Mouse (Mus musculus): ENCODE results near the gene Phpt1. TPM values are rescaled to one million over a fixed set of nuclear protein-coding genes. Genes with fewer than 3 reads are reported as not detected.

The Phpt1 gene
- polyA plus RNA-seq, 1 experiment from 2014 or later: 250 TPM

DNA sequence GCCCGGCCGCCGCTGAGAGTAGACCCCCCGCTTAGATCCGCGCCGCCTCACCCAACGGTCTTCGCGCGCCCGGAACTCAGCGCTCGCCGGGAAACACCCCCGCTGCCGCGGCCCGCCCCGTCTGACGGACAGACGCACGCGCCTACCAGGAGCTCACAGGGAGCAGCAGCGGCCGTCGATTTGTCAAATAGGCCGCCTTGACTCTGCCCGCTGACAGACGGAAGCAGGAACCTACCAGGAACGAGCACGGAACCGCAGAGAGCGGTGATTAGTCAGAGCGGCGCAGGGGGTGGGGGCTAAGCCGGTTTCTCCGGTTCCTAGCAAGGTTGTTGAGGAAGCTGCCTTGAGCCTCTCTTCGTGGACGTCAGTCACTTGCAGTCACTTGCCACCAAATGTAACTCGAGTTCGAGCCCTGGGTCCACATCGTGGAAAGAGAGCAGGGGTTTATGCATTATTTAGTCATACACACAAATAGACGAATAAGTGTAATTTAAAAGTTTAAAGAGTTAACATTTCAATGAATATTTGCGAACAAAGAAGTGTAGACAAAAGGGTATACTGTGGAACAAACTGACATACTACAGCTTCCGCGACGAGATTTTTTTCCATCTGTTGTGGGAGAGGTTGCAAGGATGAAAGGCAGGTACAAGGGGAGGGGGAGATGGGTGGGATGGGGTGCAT, 28.1 kb downstream of the Phpt1 start, which contains the start of gene Traf2:
TSS of gene Traf2 (minus strand) at position 130 of the 681 bp plus-strand sequence.
- Histone ChIP-seq H3K4me1 (ENCODE audit: control insufficient read depth in 2 of 2, insufficient read depth in 2 of 2, low read length in 2 of 2) (peaks cover 4 to 11% of the 10 kb centered on the region in 2 experiments), H3K27me3 (ENCODE audit: control insufficient read depth, insufficient read depth, low read length) (no peaks in the 10 kb centered on the region), H3K9ac (ENCODE audit: low read length) (peak within 1 kb of the TSS; percentile 87), H3K36me3 (ENCODE audit: control insufficient read depth, insufficient read depth, low read length) (peaks cover 9% of the 10 kb centered on the region; the same call in 1 of the 2 replicates), H3K4me2 (ENCODE audit: low read length) (peak within 1 kb of the TSS; percentile 79), H3K27ac (replicated peaks in 1 of 2; ENCODE audit: control insufficient read depth in 1 of 2, insufficient read depth in 1 of 2, low read depth in 2 of 2, low read length in 2 of 2) (peak within 1 kb of the TSS; percentile 20 to 79; a peak in 3 of 4 replicates), H3K4me3 (ENCODE audit: control insufficient read depth in 1 of 2, insufficient read depth in 1 of 2, low read depth in 1 of 2, low read length in 2 of 2) (peak within 1 kb of the TSS; percentile 66 to 85), H3K9me3 (ENCODE audit: control insufficient read depth, low read length) (no peaks in the 10 kb centered on the region)
- ATAC-seq (ENCODE audit: insufficient number of reproducible peaks, insufficient read depth, low FRiP score, low read depth): peak; percentile 98
- WGBS: 3% methylated on average over 48 of the region's 48 CpGs

DNA sequence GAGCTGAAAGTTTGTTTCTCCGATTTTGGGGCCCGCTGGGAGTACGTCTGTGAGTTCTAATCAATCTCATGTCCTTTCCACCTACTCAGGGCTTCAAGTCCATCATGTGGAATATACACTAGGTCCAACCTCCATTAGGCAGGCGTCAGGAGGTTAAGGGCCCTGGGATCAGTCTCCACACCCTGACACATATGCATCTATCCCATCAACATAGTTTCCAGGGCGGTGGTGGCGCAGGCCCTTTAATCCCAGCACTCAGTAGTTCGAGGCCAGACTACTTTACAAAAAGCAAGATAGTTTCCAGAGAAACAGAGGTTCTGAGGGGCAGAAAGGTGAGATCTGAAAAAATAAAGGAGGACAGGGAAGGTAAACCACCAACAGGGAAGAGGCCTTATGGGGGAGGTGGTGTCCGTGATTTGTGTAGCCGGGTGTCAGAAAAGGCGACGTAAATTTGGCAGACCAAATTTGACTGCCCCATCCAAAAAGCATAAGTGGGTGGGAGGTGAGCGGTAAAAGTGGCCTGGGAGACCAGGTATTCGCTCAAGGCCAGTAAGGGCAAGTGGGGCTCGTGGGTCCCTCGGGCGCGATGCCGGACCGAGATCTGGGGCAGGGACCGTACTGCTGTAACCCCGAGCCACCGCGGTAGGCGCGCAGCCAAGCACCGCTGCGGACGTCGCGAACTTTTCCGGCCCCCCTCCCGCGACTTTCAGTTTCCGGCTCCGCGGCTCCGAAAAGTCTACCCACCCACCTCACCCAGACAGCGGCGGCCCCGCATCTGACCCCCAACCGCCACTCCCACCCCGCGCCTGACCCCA, 28.8 kb downstream of the Phpt1 start:
- ATAC-seq (ENCODE audit: insufficient number of reproducible peaks, insufficient read depth, low FRiP score, low read depth): peak; percentile 49
- 6% methylated on average over 43 of the region's 43 CpGs for whole genome bisulfite sequencing
- Histone ChIP-seq H3K4me1 (ENCODE audit: control insufficient read depth in 2 of 2, insufficient read depth in 2 of 2, low read length in 2 of 2) (peaks cover 4 to 11% of the 10 kb centered on the region in 2 experiments), H3K4me2 (ENCODE audit: low read length) (peak overlapping the region; percentile 79), H3K9ac (ENCODE audit: low read length) (peak overlapping the region; percentile 87), H3K9me3 (ENCODE audit: control insufficient read depth, low read length) (no peaks in the 10 kb centered on the region), H3K27me3 (ENCODE audit: control insufficient read depth, insufficient read depth, low read length) (no peaks in the 10 kb centered on the region), H3K4me3 (ENCODE audit: control insufficient read depth in 1 of 2, insufficient read depth in 1 of 2, low read depth in 1 of 2, low read length in 2 of 2) (peak overlapping the region; percentile 66 to 85), H3K36me3 (ENCODE audit: control insufficient read depth, insufficient read depth, low read length) (peaks cover 9% of the 10 kb centered on the region; the same call in 1 of the 2 replicates), H3K27ac (replicated peaks in 1 of 2; ENCODE audit: control insufficient read depth in 1 of 2, insufficient read depth in 1 of 2, low read depth in 2 of 2, low read length in 2 of 2) (peak overlapping the region; percentile 20 to 79; a peak in 3 of 4 replicates)

DNA sequence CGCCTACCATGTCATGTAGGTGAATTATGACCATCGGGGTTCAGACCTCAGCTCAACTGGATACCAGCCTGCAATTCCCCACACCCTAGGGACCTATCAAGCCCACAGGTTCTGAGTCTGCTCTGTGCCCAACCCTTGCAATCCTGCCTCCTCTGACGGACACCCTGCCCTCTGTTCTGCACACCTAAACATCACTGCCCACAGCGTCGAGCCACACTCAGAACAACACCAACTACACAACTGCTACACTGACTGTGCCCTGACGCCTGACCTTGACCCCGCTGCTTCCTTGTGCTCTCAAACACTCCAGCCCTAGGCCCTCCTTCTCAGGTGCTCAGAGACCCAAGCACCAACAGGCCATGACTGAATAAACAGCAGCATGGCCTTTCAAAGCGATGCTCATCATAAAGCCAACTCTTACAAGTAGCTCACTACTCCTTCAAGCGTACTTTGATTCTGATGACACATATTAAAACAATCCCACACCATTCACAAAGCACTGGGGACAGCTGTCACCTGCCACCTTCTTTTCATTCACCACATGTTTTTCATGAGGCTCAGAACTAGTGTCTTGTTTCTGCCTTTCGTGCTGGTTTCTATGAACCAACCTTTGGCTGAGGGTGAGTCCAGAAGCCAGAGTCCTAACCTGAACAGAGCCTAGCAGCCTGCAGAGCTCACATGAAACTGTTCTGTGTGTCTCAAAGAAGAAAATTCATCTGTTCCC, 33.2 kb downstream of the Phpt1 start:
- ATAC-seq (ENCODE audit: insufficient number of reproducible peaks, insufficient read depth, low FRiP score, low read depth): no peak
- peaks cover 4 to 11% of the 10 kb centered on the region in 2 experiments for H3K4me1 ChIP-seq (ENCODE audit: control insufficient read depth in 2 of 2, insufficient read depth in 2 of 2, low read length in 2 of 2)
- 85% methylated on average over 10 of the region's 10 CpGs for WGBS
- H3K36me3 ChIP-seq (ENCODE audit: control insufficient read depth, insufficient read depth, low read length): peaks cover 32% of the 10 kb centered on the region
- H3K9me3 ChIP-seq (ENCODE audit: control insufficient read depth, low read length): no peaks in the 10 kb centered on the region
- no peak overlapping the region for H3K27ac ChIP-seq (replicated peaks in 1 of 2; ENCODE audit: control insufficient read depth in 1 of 2, insufficient read depth in 1 of 2, low read depth in 2 of 2, low read length in 2 of 2)
- H3K4me2 ChIP-seq (ENCODE audit: low read length): no peak overlapping the region
- no peak overlapping the region for H3K9ac ChIP-seq (ENCODE audit: low read length)
- no peak overlapping the region for H3K4me3 ChIP-seq (ENCODE audit: control insufficient read depth in 1 of 2, insufficient read depth in 1 of 2, low read depth in 1 of 2, low read length in 2 of 2)
- no peaks in the 10 kb centered on the region for H3K27me3 ChIP-seq (ENCODE audit: control insufficient read depth, insufficient read depth, low read length)

DNA sequence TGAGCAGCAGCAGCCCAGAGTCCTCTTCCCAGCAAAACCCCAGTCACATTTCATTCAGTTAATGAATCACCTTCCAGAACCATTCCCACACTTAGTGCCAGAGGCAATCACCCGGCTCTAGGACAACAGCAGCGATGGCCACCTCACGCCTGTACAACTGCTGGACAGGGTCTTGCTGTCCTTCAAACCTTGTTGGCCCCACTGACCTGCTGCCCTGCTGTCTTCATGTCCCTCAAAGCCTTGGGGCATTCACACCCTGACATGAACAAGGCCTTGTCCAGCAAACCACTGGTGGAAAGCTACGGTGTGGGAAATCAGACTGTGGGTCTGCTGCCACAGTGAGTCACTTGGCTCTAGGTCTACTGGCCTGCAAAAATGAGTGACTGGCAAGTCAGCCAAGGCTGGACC, 34.5 kb downstream of the Phpt1 start:
- Histone ChIP-seq H3K27ac (replicated peaks in 1 of 2; ENCODE audit: control insufficient read depth in 1 of 2, insufficient read depth in 1 of 2, low read depth in 2 of 2, low read length in 2 of 2) (no peak overlapping the region), H3K27me3 (ENCODE audit: control insufficient read depth, insufficient read depth, low read length) (no peaks in the 10 kb centered on the region), H3K9me3 (ENCODE audit: control insufficient read depth, low read length) (no peaks in the 10 kb centered on the region), H3K4me1 (ENCODE audit: control insufficient read depth in 2 of 2, insufficient read depth in 2 of 2, low read length in 2 of 2) (peaks cover 0 to 9% of the 10 kb centered on the region in 2 experiments; a peak in 2 of 4 replicates), H3K9ac (ENCODE audit: low read length) (no peak overlapping the region), H3K4me3 (ENCODE audit: control insufficient read depth in 1 of 2, insufficient read depth in 1 of 2, low read depth in 1 of 2, low read length in 2 of 2) (no peak overlapping the region), H3K36me3 (ENCODE audit: control insufficient read depth, insufficient read depth, low read length) (peaks cover 45% of the 10 kb centered on the region), H3K4me2 (ENCODE audit: low read length) (no peak overlapping the region)
- 97% methylated on average over 4 of the region's 4 CpGs for WGBS
- no peak for ATAC-seq (ENCODE audit: insufficient number of reproducible peaks, insufficient read depth, low FRiP score, low read depth)

DNA sequence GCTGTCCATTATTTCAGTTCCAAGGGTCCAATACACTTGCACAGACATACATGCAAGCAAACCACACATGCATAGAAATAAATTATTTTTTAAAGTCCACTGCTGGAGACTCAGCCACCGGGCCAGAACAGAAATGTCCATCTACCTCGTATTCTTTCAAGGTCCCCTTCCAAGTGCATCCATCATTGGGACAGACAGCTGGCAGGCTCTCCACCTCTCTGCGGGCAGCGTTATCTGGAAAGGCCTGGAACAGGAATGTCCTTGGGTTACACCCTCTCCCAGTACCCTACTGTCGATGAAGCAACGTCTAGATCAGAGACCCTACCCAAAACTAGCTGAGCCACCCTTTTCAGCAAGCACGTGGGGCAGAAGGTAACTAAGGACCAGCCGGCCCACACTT, 38.5 kb downstream of the Phpt1 start:
- no peak overlapping the region for H3K4me2 ChIP-seq (ENCODE audit: low read length)
- peaks cover 0 to 8% of the 10 kb centered on the region in 2 experiments; a peak in 1 of 4 replicates for H3K4me1 ChIP-seq (ENCODE audit: control insufficient read depth in 2 of 2, insufficient read depth in 2 of 2, low read length in 2 of 2)
- 65% methylated on average over 8 of the region's 8 CpGs for WGBS
- ATAC-seq (ENCODE audit: insufficient number of reproducible peaks, insufficient read depth, low FRiP score, low read depth): no peak
- peaks cover 69% of the 10 kb centered on the region for H3K36me3 ChIP-seq (ENCODE audit: control insufficient read depth, insufficient read depth, low read length)
- no peaks in the 10 kb centered on the region for H3K9me3 ChIP-seq (ENCODE audit: control insufficient read depth, low read length)
- H3K4me3 ChIP-seq (ENCODE audit: control insufficient read depth in 1 of 2, insufficient read depth in 1 of 2, low read depth in 1 of 2, low read length in 2 of 2): no peak overlapping the region
- H3K9ac ChIP-seq (ENCODE audit: low read length): no peak overlapping the region
- H3K27ac ChIP-seq (replicated peaks in 1 of 2; ENCODE audit: control insufficient read depth in 1 of 2, insufficient read depth in 1 of 2, low read depth in 2 of 2, low read length in 2 of 2): no peak overlapping the region
- H3K27me3 ChIP-seq (ENCODE audit: control insufficient read depth, insufficient read depth, low read length): no peaks in the 10 kb centered on the region

DNA sequence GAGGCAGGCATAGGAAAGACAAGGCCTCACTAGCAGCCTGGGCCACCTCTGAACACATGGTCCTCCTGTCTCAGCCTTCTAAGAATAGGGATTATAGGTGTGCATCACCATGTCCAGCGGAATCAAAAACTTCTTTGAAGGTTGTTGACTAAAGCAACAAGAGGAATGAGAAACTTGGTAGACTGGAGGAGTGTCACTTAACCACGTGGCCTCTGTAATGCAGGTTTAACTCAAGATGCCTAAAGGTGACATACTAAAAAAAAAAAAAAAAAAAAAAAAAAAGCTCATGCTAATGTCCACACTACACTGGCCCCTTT, 40.2 kb downstream of the Phpt1 start:
- Histone ChIP-seq H3K4me2 (ENCODE audit: low read length) (no peak overlapping the region), H3K4me1 (ENCODE audit: control insufficient read depth in 2 of 2, insufficient read depth in 2 of 2, low read length in 2 of 2) (peaks cover 0 to 8% of the 10 kb centered on the region in 2 experiments; a peak in 1 of 4 replicates), H3K36me3 (ENCODE audit: control insufficient read depth, insufficient read depth, low read length) (peaks cover 82% of the 10 kb centered on the region), H3K27ac (replicated peaks in 1 of 2; ENCODE audit: control insufficient read depth in 1 of 2, insufficient read depth in 1 of 2, low read depth in 2 of 2, low read length in 2 of 2) (no peak overlapping the region), H3K9me3 (ENCODE audit: control insufficient read depth, low read length) (no peaks in the 10 kb centered on the region), H3K4me3 (ENCODE audit: control insufficient read depth in 1 of 2, insufficient read depth in 1 of 2, low read depth in 1 of 2, low read length in 2 of 2) (no peak overlapping the region), H3K27me3 (ENCODE audit: control insufficient read depth, insufficient read depth, low read length) (no peaks in the 10 kb centered on the region), H3K9ac (ENCODE audit: low read length) (no peak overlapping the region)
- WGBS: 90% methylated on average over 2 of the region's 2 CpGs
- no peak for ATAC-seq (ENCODE audit: insufficient number of reproducible peaks, insufficient read depth, low FRiP score, low read depth)

DNA sequence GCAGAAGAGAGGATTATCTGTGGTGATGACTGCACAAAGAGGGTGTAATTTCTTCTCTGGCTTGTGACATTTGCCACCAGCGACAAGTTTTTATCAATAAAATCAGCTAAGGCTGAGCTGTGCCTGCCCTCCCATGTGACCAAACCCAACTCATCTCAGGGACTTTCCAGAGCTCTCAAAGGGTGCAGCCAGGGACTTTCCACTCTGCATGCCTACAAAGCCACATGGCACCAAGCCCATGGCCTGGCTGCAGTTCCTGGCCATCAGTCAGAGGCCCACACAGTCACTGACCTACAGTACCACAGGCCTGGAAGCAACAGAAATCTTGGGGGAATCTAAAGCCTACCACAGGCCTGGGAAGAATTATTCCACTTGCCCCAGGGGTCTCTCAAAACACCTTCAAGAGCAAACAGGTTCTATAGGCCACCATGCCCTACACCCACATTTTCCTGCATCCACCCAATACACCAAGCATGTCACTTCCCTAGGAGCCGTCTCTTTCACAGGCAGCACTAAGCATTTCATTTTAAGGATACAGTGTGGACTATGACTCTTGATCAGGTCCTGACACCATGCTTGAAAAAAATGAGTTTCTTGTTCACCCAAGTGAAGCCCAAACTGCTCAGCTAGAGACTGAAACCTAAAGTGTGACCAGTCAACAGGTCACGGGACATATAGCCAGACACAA, 40.7 kb downstream of the Phpt1 start:
- Histone ChIP-seq H3K27ac (replicated peaks in 1 of 2; ENCODE audit: control insufficient read depth in 1 of 2, insufficient read depth in 1 of 2, low read depth in 2 of 2, low read length in 2 of 2) (no peak overlapping the region), H3K4me1 (ENCODE audit: control insufficient read depth in 2 of 2, insufficient read depth in 2 of 2, low read length in 2 of 2) (peaks cover 0 to 8% of the 10 kb centered on the region in 2 experiments; a peak in 1 of 4 replicates), H3K4me3 (ENCODE audit: control insufficient read depth in 1 of 2, insufficient read depth in 1 of 2, low read depth in 1 of 2, low read length in 2 of 2) (no peak overlapping the region), H3K9me3 (ENCODE audit: control insufficient read depth, low read length) (no peaks in the 10 kb centered on the region), H3K9ac (ENCODE audit: low read length) (no peak overlapping the region), H3K4me2 (ENCODE audit: low read length) (no peak overlapping the region), H3K36me3 (ENCODE audit: control insufficient read depth, insufficient read depth, low read length) (peaks cover 87% of the 10 kb centered on the region), H3K27me3 (ENCODE audit: control insufficient read depth, insufficient read depth, low read length) (no peaks in the 10 kb centered on the region)
- ATAC-seq (ENCODE audit: insufficient number of reproducible peaks, insufficient read depth, low FRiP score, low read depth): peak; percentile 41; the same call in 1 of the 2 replicates
- 64% methylated on average over 3 of the region's 3 CpGs for WGBS

Data from heart, embryonic 14.5 days (tissue).